Mouse (Mus musculus) heart, postnatal 4 days (tissue): Measurements from ENCODE around the gene Efna5. TPM values are rescaled to one million over a fixed set of nuclear protein-coding genes. Genes with fewer than 3 reads are reported as not detected.

Experiments used
- DNase-seq: peaks from one replicate; pipeline ENCODE4 v3.0.0; 2021
- total RNA-seq, 2 experiments: library from RNA; stranded (reverse); gene quantifications; 2 replicates each; pipeline ENCODE4 v1.2.3; 2021

Efna5 gene
- total RNA-seq, 2 experiments from 2014 or later = 39.7 to 46.1 TPM

DNA sequence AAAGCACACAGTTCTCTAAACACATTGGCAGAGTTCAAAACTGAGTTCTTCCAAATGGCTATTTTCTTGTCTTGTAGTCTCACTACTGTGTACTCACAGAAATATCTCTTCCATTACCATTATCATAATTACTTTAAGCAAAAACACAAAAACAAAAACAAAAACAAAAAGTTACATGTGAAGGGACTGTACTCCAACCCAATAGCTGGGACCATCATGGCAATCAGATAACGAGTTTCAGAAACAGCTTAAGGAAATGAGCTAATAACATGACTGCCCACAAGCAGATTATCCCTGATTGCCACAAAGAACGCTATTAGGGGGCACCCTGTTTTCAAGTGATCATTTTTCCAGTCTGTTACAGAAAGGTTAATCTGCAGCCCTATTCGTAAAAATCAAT is 93.3 kb downstream of the Efna5 start:
- DNase-seq = no peak

DNA sequence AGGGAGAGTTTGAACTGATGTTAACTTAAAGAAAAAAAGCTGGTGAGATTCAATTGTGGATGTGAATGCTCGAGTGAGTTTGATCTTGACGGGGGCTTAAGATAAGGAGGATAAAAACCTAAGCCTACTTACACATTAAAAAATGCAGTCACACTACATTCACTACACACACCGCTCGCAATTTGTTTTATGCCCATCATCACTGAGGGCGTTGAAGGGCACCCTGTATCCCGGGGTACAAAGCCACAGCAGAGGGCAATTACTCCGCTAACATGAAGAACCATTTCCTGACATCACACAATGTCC is 94.6 kb downstream of the Efna5 start:
- no peak for DNase-seq

DNA sequence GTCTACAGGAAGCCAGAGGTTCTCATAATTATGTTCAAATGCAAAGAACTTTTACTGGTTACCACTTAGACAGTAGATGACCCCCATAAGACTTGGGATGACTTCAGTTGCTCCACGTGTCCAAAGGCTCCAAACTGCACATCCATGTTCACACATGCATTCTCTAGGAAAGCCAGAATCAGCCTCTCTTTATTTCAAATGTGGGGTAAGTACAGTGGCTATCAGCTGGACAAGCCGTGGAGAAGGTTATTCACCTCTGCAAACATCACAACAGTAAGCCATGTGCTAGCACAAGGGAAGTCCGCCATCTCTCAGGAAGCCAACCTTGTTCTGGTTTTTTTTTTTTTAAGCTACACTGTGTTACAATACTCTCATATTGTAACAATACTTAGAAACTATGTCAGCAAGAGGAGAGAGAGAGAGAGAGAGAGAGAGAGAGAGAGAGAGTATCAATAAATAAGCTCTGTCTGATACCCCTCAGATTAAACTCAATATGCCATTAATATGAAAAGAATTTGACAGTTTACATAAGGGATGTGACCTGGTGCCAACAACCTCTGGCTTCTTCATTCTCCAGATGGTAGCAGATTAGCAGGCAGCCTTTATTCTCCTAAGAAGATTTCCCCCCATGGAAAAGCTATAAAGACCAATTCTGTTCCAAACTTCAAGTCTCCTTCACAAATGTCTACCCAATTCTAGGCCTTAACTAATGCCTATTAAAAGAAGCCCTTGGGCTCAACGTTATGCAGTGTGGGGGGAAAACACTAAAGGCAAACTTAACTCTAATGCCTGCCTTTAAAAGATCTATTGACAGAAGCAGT is 95.1 kb downstream of the Efna5 start:
- no peak for DNase-seq

DNA sequence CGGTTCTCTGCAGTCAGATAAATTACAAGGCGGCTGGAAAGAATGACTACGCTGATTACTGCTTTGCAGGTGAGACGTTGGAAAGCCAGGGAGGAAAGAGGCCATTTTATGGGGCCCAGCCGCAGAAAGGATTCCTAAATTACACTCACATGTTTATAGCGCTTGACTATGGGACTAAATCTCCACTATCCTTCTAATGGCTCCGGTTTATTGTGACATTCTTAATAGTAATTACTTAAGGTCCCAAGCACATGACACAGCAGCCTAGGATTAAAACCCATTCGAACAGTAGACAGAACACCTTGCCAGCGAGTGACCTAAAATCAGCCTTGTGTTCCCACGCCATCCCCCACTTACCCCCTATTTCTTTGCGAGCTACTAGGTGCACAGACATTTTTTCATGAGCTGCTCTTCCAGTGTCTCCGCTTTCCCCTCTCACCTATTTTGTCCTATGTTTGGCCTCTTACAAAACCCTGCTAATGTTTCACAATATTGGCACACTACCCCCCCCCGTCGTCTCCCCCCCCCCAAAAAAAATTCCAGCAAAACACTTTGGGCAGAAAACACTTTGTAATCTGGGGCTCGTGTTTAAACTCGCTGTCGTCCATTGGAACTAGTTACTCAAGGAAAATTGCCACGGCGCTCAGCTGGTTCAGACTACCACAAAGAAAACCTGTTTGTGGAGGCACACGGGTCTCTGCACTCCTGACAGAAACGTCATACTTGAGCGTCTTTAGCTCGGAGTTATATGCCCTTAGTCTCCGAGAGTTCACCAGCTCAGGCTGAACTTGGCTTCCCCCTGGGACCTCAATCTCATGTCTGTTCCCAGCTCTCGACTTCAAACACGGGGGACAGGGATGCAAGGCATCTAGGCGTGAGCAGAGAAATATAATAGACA is 96.6 kb downstream of the Efna5 start:
- no peak for DNase-seq

DNA sequence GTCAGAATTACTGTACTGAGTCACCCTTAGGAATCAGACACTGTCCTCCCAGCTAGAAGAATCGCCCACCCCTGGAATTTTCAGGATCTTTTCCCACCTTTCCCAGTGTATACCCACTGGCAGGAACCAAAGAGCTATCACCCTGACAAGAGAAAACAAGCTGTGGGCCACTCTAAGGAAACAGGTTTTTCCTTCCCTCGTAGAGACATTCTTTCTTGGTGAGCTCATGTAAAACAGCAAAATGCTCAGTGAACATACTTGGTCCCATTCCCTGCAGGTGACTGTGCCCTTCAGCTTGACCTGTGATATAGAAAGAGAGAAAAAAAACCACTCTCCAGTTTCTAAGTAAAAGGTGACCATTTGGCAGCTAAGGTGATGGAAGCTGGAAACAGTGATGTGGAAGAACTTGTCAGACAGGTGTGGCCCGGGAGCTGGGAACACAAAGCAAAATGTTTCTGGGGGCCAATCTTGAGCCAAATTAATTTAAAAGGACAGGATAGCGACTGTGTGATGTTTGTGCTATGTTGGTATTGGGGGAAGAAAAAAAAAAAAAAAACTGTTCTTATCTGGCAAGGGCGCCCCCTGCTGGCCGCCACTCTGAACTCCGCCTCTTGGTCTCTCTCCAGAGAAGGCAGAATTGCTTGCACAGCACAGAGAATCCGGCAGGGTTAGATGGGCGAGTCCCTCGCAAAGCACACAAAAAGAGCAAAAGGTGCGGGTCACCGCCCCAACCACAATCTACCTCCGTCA is 97.4 kb downstream of the Efna5 start:
- DNase-seq = peak; percentile 86

DNA sequence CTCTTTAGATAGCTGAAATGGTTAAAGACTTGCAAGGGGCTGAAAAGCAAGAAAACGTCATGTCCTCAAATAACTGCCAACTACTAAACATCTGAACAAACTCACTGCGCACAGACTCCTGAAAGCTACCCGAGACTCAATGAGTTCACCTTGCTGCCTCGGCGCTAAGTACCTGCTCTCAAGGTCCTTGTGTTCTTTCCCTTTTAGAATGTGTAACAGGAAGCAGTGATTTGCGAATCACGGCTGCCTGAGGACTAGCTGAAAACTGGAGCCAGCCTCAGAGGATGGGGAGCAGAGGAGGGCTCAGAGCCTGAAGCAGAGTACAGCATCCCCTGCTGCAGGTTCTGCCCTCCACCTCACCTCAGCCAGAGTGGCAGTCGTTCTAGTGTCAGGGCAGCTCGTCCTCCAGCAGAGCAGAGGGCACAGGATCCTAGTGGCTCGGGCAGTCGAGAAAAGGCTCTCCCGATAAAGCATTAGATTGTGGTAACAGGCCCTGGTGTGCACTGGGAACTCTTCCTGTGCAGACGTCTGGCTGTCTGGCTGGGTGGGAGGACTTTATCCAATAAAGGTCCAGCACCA is 98.2 kb downstream of the Efna5 start:
- peak; percentile 33 for DNase-seq

DNA sequence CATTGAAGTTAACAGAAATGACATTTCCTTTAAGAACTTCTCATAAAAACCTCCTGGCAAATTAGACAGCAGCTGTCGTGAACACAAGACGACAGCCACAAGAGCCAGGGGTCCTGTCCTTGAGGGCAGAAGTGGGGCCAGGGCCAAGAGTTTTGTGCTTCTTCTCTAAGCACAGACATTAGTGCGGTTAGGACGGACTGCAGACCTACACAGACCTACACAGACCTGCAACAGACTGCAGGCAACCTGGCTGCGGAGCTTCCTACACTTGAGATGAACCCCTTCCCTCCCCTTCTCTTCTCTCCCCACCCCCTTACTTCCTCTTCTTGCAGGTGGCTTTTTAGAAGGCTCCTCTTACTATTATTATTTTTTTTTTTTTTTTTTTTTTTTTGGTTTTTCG is 100.0 kb downstream of the Efna5 start:
- no peak for DNase-seq

DNA sequence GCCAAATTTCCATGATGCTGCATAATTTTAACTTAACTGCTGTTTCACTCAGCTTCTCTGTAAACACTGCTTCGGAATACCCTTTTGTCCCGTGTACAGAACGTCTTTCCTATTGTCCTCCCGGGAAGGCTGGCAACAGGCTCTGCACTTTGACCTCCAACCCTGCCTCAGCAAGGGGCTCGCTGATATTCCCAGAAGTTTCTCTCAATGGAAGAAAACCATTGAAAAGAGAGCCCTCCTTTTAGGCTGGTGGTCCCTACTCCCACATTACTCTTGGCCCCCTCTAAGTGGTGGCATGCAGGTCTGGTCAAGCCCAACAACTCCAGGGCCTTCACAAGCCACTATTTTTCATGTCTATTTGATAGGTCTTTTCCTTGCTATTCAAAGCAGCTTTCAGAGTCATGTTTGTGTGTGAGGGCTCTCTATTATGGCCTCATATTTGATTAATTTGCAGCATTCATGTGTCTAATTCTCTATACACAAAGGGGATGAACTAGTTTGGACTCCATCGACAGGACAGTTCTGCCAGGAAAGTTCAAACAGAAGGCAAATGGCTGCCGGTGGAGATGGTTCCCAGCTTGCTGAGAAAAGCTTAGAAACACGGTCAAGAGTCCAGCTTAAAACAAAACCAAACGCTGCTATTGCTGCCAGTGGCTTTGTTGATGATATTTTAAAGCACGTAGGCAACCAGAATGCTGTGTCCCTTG is 103.1 kb downstream of the Efna5 start:
- DNase-seq = no peak

DNA sequence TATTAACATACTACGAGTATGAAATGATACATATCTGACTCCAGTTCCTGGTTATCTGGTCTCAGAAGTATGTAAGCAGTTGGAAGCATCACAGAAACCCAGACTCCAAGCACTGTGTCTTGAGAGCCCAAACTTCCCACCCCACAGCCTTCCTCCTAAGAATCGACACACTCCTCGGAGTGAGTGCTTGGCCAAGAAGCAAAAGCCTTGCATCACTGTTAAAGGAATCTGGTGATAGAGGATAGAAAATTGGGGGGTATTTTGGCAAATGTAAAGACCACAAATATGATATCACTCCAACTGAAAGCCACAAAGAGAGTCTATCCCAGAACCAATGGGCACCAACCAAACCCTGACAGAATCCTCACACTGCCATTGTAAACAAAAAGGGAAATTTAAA is 104.4 kb downstream of the Efna5 start:
- no peak for DNase-seq

DNA sequence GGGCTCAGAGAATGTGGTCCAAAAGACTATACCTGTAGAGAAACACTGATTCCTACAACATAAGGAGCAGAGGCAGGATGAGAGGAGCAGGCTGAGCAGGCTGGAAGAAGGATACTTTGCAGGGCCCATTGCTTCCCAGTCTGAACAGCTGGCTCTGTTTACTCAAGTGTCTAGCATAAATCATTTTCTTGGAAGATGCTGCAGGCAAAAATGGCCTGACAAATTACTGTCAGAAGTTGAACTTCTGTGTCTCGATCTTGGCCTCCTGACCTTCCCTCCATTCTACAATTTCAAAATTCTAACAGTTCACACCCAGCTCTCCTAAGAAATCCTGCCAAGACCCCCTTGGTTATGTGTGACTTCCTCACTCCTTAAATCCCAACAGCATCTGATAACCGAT is 105.1 kb downstream of the Efna5 start:
- DNase-seq = no peak

DNA sequence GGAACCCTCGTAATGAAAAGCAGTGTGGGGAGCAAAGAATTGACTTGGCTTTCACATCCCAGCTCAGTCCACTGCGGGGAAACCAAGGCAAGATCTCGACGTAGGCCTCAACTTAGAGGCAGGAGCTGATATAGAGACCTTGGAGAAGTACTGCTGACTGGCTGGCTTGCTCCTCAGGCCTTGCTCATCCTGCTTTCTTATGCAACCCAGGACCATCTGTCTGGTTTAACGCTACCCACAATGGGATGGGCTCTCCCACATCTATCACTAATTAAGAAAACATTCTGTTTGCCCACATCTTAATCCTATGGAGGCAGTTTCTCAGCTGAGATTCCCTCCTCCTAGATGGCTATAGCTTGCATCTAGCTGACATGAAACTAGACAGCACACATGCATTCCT is 105.7 kb downstream of the Efna5 start:
- DNase-seq = no peak

DNA sequence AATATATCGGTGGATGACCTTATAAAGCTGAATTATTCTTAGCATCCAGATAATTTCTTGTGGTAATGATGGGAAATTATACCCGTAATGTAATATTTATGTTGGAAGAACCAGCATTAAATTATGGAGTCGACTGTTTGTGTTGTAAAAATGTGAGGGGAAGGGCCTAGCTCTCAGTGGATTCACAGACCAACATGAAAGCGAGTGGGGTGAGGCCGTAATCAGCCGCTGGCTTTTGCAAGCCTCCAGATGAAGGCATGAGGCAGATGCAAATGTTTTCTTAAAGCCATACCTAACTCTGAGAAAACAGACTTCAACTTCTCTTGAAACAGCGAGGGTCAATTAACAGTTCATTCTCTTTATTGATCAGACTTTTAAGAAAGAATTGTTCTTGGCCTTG is 106.4 kb downstream of the Efna5 start:
- DNase-seq = no peak

DNA sequence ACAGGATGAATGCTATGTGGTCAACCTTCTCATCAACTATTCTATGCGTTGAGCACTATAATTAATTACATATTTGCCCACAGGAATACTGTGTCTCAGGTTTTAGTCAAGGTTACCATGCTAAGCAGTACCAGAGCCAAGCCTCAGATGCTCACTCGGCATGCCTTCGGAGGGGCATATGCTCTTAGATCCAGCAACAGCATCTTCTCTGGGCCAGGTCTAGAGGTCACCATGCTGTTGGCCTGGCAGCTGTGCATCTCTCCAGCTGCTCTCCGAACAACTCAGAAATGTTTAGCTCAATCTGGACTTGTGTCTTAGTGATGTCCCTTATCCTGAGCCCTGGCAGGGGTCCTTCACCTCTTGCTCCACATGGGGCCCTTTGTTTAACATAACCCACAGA is 114.4 kb downstream of the Efna5 start:
- DNase-seq = no peak

DNA sequence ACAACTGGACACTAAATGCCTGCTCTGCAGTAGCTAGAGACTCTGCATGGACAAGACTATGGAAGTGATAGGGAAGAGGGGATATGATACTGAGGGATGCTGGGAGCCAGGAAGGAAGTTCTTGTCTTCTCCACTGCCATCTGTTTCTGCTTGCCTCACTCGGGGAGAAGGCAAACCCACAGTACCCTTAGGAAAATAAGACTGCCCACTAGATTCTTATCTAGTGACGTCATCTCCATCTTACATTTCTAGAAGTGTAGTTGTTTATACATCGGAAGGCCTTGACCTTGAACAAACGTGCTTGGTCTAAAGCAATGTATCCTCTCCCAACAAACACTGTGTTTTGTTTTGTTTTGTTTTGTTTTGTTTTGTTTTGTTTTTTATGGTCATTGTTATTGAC is 116.0 kb downstream of the Efna5 start:
- no peak for DNase-seq

DNA sequence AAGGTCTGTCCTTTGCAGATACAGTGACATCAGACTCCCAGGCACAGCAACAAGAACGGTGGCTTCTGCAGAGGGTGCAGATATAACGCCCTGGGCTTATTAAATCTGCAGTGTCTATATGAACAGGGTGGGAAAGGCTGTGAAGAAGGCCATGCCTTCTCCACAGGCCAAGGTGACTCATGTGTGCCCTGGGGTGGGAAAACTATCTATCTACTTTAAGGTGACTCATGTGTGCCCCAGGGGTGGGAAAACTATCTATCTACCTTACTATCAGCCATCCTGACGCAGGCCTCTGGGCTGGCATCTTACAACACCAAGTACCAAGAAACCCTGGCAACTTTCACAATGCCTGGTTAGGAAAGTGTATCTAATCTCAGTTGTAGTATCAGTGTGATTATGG is 124.2 kb downstream of the Efna5 start:
- no peak for DNase-seq

DNA sequence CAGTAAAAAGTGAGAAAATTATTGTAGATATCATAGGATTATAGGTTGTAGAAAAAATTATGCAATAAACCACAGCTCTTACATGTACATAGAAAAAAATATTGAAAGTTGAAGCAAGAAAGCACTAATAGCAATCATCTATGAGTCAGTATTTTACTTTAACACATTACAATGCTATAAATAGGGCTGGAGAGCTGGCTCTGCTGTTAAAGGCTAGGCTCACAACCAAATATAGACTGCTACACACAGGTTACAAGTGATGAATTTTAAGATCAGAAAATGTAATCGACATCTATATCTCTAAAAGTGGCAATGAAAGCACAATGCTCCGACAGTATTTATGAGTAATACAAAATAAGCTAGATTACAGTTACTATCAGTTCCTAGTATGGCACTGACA is 125.5 kb downstream of the Efna5 start:
- DNase-seq = no peak

DNA sequence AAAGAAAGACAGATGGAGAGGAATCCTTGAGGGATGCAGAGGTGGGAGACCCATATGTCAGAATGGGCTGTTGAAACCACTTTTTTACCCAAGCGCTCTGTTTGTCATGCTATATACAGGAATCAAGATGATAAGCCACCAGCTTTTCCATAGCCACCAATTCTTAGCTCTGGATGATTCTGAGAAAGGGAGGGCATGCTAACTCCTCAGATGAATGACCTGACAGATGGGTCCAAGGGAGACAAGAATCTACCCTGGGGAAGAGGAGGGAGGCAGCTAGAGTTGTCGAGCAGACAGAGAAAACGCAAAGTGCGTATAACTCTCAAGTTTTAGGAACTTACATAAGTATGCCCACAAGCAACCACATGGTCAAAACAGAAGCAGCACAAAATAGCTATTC is 126.5 kb downstream of the Efna5 start:
- no peak for DNase-seq

DNA sequence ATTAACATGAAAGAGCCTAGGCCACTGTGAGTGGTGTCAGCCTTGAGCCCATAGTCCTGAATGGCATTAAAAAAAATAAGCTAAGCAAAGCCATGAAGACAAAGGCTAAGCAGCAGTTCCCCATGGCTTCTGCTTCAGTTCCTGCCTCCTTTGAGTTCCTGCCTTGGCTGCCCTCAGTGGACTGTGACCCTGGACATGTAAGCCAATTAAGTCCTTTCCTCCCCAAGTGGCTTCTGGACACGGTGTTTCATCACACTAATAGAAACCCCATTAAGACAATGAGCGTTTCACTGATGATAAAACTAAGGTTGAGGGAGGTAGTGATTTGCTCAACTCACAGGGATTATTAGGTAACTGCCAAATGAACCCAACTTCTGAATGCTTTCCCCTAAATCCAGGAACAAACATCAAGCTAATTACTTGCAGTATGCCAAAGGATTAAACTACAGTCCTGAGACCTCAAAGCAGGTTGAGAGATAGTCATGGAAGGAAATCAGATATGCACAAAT is 128.7 kb downstream of the Efna5 start:
- DNase-seq = no peak

DNA sequence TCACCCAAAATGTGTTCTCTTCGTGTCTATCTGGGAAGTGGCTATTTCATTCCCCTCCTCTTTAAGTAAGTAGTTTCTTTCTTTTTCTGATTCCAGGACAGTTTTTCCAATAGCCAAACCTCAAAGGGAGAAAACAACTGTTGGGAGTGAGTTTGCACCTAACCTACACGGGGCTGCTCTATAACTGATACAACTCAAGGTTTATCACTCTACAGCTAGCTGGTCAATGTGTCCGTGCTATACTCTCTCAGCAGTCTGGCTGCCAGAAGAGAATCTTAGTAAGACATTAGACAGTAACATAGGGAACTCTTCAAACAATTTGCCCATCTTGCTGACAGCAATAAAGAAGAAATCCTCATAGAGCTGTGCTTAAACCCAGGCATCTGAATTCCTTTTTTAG is 130.5 kb downstream of the Efna5 start:
- no peak for DNase-seq

DNA sequence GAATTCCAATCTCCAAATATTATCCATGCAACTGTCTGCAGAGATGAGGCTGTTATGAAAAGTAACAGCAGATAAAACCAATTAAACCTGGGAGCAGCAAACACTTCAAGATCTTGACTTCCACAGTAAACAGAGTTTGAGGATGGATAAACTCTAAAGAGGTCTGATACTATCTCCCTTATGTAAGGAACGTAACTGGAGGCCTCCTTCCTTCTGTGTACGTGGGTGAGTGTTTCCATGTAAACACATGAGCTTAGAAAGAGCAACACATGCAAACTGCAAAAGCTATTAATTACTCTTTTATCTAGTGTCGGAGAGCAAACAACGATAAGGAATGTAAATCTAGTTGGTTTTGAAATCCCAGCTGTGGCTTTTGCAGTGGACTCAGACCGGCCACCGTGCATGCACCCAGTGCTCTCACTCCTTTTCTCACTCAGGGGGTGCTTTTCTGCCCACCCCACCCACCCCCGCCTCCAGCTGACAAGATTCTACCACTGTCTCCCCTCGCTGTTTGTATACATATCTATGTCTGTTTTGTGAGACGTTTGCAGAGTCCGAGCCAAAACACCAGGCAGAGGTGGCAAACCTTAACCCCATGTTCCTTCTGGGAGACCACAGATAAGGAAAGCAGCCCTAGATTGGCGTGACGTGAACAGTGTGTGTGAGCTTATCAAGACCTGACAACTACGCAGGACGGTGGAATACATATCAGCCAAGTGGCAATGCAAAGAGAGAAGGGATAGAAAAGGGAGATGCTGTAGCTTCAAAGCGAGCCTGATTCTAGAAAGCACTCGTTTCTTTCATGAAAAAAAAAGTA is 132.1 kb downstream of the Efna5 start:
- no peak for DNase-seq

DNA sequence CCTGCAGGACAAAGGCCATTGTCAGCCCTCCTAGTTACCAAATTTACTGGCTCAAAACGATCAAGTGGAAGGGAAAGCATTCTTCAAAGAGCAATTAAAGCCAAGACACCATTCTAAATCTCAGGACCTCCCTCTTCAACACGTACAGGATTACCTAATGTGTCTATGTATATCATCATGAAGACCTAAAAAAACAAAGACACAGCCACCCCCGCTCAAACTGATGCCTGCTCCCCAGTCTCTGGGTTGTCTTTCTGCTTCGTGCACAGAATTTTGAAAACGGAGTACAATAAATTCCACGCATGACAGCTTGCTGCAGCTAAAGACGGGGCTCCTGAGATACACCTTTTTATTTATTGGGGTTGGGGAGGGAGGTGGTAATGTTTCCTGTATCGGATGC is 133.7 kb downstream of the Efna5 start:
- DNase-seq = no peak
